Mouse (Mus musculus) lung, adult 2 months (tissue): ENCODE results near the gene Faap100.

ENCODE experiments used
- CTCF ChIP-seq: fragments of 200-500 bp; IDR thresholded peaks from 2 replicates; pipeline ENCODE4 v1.5.1; 2011; ENCODE audit warnings: mild to moderate bottlenecking, low read length, control low read depth; ENCODE audit not compliant: insufficient read depth
- POLR2A ChIP-seq: fragments of 200-500 bp; IDR thresholded peaks from 2 replicates; pipeline ENCODE4 v1.6.1; 2011; ENCODE audit warnings: low read depth, mild to moderate bottlenecking, control low read depth, low read length, borderline replicate concordance; ENCODE audit errors: extremely low read depth

DNA sequence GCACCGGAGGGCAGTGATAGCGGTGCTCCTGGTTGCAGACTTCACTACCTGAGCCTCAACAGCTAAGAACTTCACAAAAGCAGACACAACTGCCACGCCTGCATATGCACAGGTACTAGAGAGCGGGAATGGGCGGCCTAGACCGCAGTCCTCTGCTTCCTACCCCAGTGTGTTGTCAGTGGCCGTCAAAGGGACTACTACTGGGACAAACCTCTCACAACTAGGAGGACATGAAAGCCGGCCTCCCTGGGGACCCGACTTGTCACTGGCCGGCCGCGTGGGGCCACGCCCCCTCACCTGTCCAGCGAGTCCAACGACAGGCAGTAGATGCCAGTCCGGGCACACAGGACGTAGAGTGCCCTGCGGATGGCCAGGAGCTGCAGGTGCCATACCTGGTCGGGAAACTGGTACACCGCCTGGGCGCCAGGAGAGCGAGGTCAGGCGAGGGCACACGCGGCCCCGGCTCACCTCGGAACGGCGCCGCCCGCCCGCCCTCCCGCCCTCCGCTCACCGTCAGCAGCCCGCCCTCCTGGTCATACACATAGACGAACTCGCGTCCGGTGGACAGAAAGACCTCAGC lies 443 bp downstream of the Faap100 start:
- TF ChIP-seq CTCF = no peak
- TF ChIP-seq POLR2A = peak; percentile 37; the same call in 1 of the 2 replicates
